In genomic region chr7:74493775-74494174, GRCm38 (mm10) we compare ENCODE assay signal across 27 mouse cellular contexts.
DNase-seq lines count a peak whose midpoint lies in the region; ATAC-seq and TF ChIP-seq lines count a peak whose summit lies in the region.
"Had no signal": no experiment of that assay in that cellular context is flagged by ENCODE, and none has a peak within 500 bp of the region (broad histone marks: within the 10 kb centered on the region; RNA-seq: fewer than 3 reads in every experiment).

No protein-coding gene starts in this region.

- no peak overlapping the region for H3K9ac ChIP-seq in heart, adult 2 months (ENCODE audit: low read depth, low read length)
- H3K9ac ChIP-seq in midbrain, embryonic 11.5 days (ENCODE audit: low read length) = no peak overlapping the region
- no peak overlapping the region for H3K9ac ChIP-seq in midbrain, embryonic 16.5 days (ENCODE audit: low read depth, low read length)
- H3K9ac ChIP-seq: embryonic facial prominence, embryonic 13.5 days; embryonic facial prominence, embryonic 15.5 days; forebrain, embryonic 12.5 days had no signal

- DNase-seq in heart, adult 11 months = peak; percentile 82
- DNase-seq in heart, adult 2 months = no peak
- peak; percentile 53 for DNase-seq in midbrain, embryonic 11.5 days (ENCODE audit: low spot score, missing footprints)
- DNase-seq in NIH3T3 (ENCODE audit: low read depth) = peak; percentile 40
- DNase-seq in gastrocnemius, postnatal 14 days = no peak
- no peak for DNase-seq in cerebellum, adult 11-12 months
- DNase-seq: adrenal gland, adult 8-10 months; adrenal gland, postnatal 14 days; adrenal gland, postnatal 36 days; cerebellum, adult 18-20 months; cerebellum, adult 8-10 months; cerebellum, adult 9-11 months; cerebellum, postnatal 14 days; cerebellum, postnatal 36 days; embryo, embryonic 11 days had no signal

- H3K79me2 ChIP-seq in heart, adult 2 months (replicated peaks; ENCODE audit: control insufficient read depth, insufficient read depth, low read length) = peaks cover 2% of the 10 kb centered on the region; the same call in 1 of the 2 replicates

- no peak overlapping the region; the same call in 1 of the 2 replicates for H3K27ac ChIP-seq in heart, adult 2 months
- H3K27ac ChIP-seq in midbrain, embryonic 11.5 days (ENCODE audit: low read depth, low read length) = no peak overlapping the region
- H3K27ac ChIP-seq in midbrain, embryonic 16.5 days (ENCODE audit: low read length) = no peak overlapping the region
- H3K27ac ChIP-seq: embryonic facial prominence, embryonic 13.5 days; embryonic facial prominence, embryonic 15.5 days; forebrain, embryonic 10.5 days; forebrain, embryonic 12.5 days had no signal

- intact Hi-C loops in heart, adult 2 months (cut with DNase I) = no loop called here
- intact Hi-C loops in gastrocnemius, postnatal 14 days (cut with DNase I; ENCODE audit: low total_unique reads) = no loop called here

- H3K4me3 ChIP-seq in heart, adult 2 months = no peak overlapping the region
- no peak overlapping the region for H3K4me3 ChIP-seq in midbrain, embryonic 11.5 days (ENCODE audit: low read depth, low read length)
- no peak overlapping the region for H3K4me3 ChIP-seq in midbrain, embryonic 16.5 days (ENCODE audit: low read depth, low read length)
- H3K4me3 ChIP-seq: embryonic facial prominence, embryonic 13.5 days; embryonic facial prominence, embryonic 15.5 days; erythroblast, embryonic 14.5 days; forebrain, embryonic 10.5 days; forebrain, embryonic 12.5 days had no signal

- peaks cover 2% of the 10 kb centered on the region for H3K36me3 ChIP-seq in heart, adult 2 months (ENCODE audit: control insufficient read depth, insufficient read depth, low read length)
- H3K36me3 ChIP-seq in midbrain, embryonic 11.5 days (ENCODE audit: control insufficient read depth, insufficient read depth, low read length) = no peaks in the 10 kb centered on the region
- H3K36me3 ChIP-seq in midbrain, embryonic 16.5 days (ENCODE audit: control insufficient read depth, insufficient read depth, low read length) = no peaks in the 10 kb centered on the region
- H3K36me3 ChIP-seq: embryonic facial prominence, embryonic 13.5 days; embryonic facial prominence, embryonic 15.5 days; forebrain, embryonic 10.5 days; forebrain, embryonic 12.5 days; G1E had no signal

- H3K9me3 ChIP-seq in midbrain, embryonic 11.5 days (ENCODE audit: control insufficient read depth, low read length) = no peaks in the 10 kb centered on the region
- H3K9me3 ChIP-seq in midbrain, embryonic 16.5 days (replicated peaks; ENCODE audit: control insufficient read depth, low read length, poor library complexity, severe bottlenecking) = no peaks in the 10 kb centered on the region
- H3K9me3 ChIP-seq: embryonic facial prominence, embryonic 13.5 days; embryonic facial prominence, embryonic 15.5 days; forebrain, embryonic 10.5 days; forebrain, embryonic 12.5 days had no signal

- H3K4me1 ChIP-seq in heart, adult 2 months (ENCODE audit: control insufficient read depth, insufficient read depth, low read length) = peaks cover 7% of the 10 kb centered on the region; the same call in 1 of the 2 replicates
- no peaks in the 10 kb centered on the region for H3K4me1 ChIP-seq in midbrain, embryonic 11.5 days (ENCODE audit: control insufficient read depth, insufficient read depth, low read length)
- no peaks in the 10 kb centered on the region for H3K4me1 ChIP-seq in midbrain, embryonic 16.5 days (ENCODE audit: control insufficient read depth, insufficient read depth, low read length)
- H3K4me1 ChIP-seq: embryonic facial prominence, embryonic 15.5 days; forebrain, embryonic 10.5 days; forebrain, embryonic 12.5 days had no signal

- no peak overlapping the region for H3K4me2 ChIP-seq in midbrain, embryonic 11.5 days
- no peak overlapping the region for H3K4me2 ChIP-seq in midbrain, embryonic 16.5 days (ENCODE audit: low read length)
- H3K4me2 ChIP-seq: embryonic facial prominence, embryonic 13.5 days; embryonic facial prominence, embryonic 15.5 days; forebrain, embryonic 12.5 days had no signal

- ATAC-seq in midbrain, embryonic 11.5 days (ENCODE audit: low FRiP score) = no peak
- no peak for ATAC-seq in midbrain, embryonic 16.5 days
- ATAC-seq: activated CD4-positive, CD25-positive, alpha-beta regulatory T cell, adult 4 months; forebrain, embryonic 14.5 days; forebrain, embryonic 16.5 days; Patski had no signal

- TF ChIP-seq POLR2A in heart, adult 2 months (IDR thresholded peaks at IDR 0.05; ENCODE audit: insufficient read depth, low read depth, low read length) = no peak

- H3K27me3 ChIP-seq in heart, adult 2 months (ENCODE audit: control insufficient read depth, insufficient read depth, low read length) = no peaks in the 10 kb centered on the region
- H3K27me3 ChIP-seq in midbrain, embryonic 11.5 days (ENCODE audit: control insufficient read depth, insufficient read depth, low read length) = no peaks in the 10 kb centered on the region
- H3K27me3 ChIP-seq in midbrain, embryonic 16.5 days (ENCODE audit: control insufficient read depth, insufficient read depth, low read depth, low read length) = no peaks in the 10 kb centered on the region
- H3K27me3 ChIP-seq: CH12.LX; embryonic facial prominence, embryonic 13.5 days; embryonic facial prominence, embryonic 15.5 days; Patski had no signal

- TF ChIP-seq EP300 in heart, adult 2 months (IDR thresholded peaks at IDR 0.05; ENCODE audit: insufficient read depth, low read depth, low read length) = no peak

- 31% methylated on average over 1 of the region's 1 CpGs for WGBS in heart, adult 2 months
- WGBS in midbrain, embryonic 11.5 days = 88% methylated on average over 1 of the region's 1 CpGs
- WGBS in midbrain, embryonic 16.5 days = 88% methylated on average over 1 of the region's 1 CpGs

- no peak for TF ChIP-seq CTCF in heart, adult 2 months (IDR thresholded peaks at IDR 0.05)

Comparison
In these comparisons a context has a peak if more than half of its experiments do, and no peak if none do; other contexts are left out.
1. DNase-seq: peak in heart, adult 11 months (single experiment), midbrain, embryonic 11.5 days (single experiment) and NIH3T3 (single experiment); none in heart, adult 2 months (0 of 2), gastrocnemius, postnatal 14 days (single experiment) and cerebellum, adult 11-12 months (single experiment).